Mouse (Mus musculus) MEL (cell line): ENCODE data around the gene Pidd1. TPM values are rescaled to one million over a fixed set of nuclear protein-coding genes. Genes with fewer than 3 reads are reported as not detected.

ENCODE experiments used
- DNase-seq: peaks from one replicate; pipeline ENCODE4 v3.0.0; 2011; ENCODE audit warnings: low read depth, low spot score
- H3K27ac ChIP-seq: 2 replicates; pipeline ENCODE4 v1.5.1; 2012; ENCODE audit warnings: low read depth, mild to moderate bottlenecking, control low read depth, low read length, moderate library complexity; ENCODE audit not compliant: control insufficient read depth
- H3K27me3 ChIP-seq, 2 experiments: fragments of 150-350 bp in 1 of 2; sonication (generic) in 1 of 2; 2 replicates each; pipeline ENCODE4 v1.6.1; 2012; ENCODE audit warnings: low read length in 2 of 2, mild to moderate bottlenecking in 2 of 2, improper control_type of control experiment in 1 of 2, moderate library complexity in 1 of 2; ENCODE audit not compliant: insufficient read depth in 2 of 2, control insufficient read depth in 1 of 2
- H3K36me3 ChIP-seq, 2 experiments: 2 replicates each; pipeline ENCODE4 v1.6.1; 2012 to 2014; ENCODE audit warnings: low read length in 2 of 2, improper control_type of control experiment in 1 of 2, inconsistent platforms in 1 of 2, mild to moderate bottlenecking in 1 of 2; ENCODE audit not compliant: insufficient read depth in 2 of 2, control insufficient read depth in 1 of 2
- H3K4me1 ChIP-seq, 2 experiments: fragments of 150-350 bp in 1 of 2; sonication (generic) in 1 of 2; 2 replicates each; pipeline ENCODE4 v1.6.1; 2012; ENCODE audit warnings: low read length in 2 of 2, improper control_type of control experiment in 1 of 2, mild to moderate bottlenecking in 1 of 2; ENCODE audit not compliant: insufficient read depth in 2 of 2, control insufficient read depth in 1 of 2
- H3K4me3 ChIP-seq, 2 experiments: fragments of 150-350 bp in 1 of 2; sonication (generic) in 1 of 2; 2 replicates each; pipeline ENCODE4 v1.5.1; 2012; ENCODE audit warnings: low read depth in 2 of 2, low read length in 2 of 2, mild to moderate bottlenecking in 2 of 2, moderate library complexity in 2 of 2, control low read depth in 1 of 2, improper control_type of control experiment in 1 of 2; ENCODE audit not compliant: control insufficient read depth in 1 of 2, insufficient read depth in 1 of 2
- H3K79me2 ChIP-seq: 2 replicates; pipeline ENCODE4 v1.6.1; 2012; ENCODE audit warnings: mild to moderate bottlenecking, low read length, moderate library complexity; ENCODE audit not compliant: control insufficient read depth, poor library complexity, insufficient read depth
- H3K9ac ChIP-seq: 2 replicates; pipeline ENCODE4 v1.6.1; 2012; ENCODE audit warnings: low read depth, mild to moderate bottlenecking, control low read depth, low read length, moderate library complexity; ENCODE audit not compliant: control insufficient read depth, poor library complexity, severe bottlenecking
- H3K9me3 ChIP-seq: fragments of 150-350 bp; sonication (generic); replicated peaks from 2 replicates; pipeline ENCODE4 v1.6.1; 2012; ENCODE audit warnings: mild to moderate bottlenecking, low read length, improper control_type of control experiment, moderate library complexity; ENCODE audit not compliant: insufficient read depth
- BHLHE40 ChIP-seq: IDR thresholded peaks from 2 replicates; pipeline ENCODE4 v1.6.1; 2012; ENCODE audit warnings: low read depth, mild to moderate bottlenecking, inconsistent platforms, low read length, improper control_type of control experiment, borderline replicate concordance
- CTCF ChIP-seq, 3 experiments: IDR thresholded peaks in 2 of 3; conservative IDR thresholded peaks in 1 of 3; 2 replicates each; pipeline ENCODE4 v1.5.1; 2011 to 2012; ENCODE audit warnings: low read length in 3 of 3, low read depth in 2 of 3, mild to moderate bottlenecking in 2 of 3, improper control_type of control experiment in 1 of 3, inconsistent platforms in 1 of 3, mixed read lengths in 1 of 3, moderate library complexity in 1 of 3; ENCODE audit not compliant: control insufficient read depth in 1 of 3, insufficient read depth in 1 of 3, poor library complexity in 1 of 3, severe bottlenecking in 1 of 3
- E2F4 ChIP-seq: IDR thresholded peaks from 2 replicates; pipeline ENCODE4 v1.6.1; 2011; ENCODE audit warnings: low read depth, low read length, improper control_type of control experiment, borderline replicate concordance
- EP300 ChIP-seq, 2 experiments: IDR thresholded peaks; 2 replicates each; pipeline ENCODE4 v1.6.1; 2011; ENCODE audit warnings: improper control_type of control experiment in 2 of 2, low read length in 2 of 2, low read depth in 1 of 2, mild to moderate bottlenecking in 1 of 2
- ETS1 ChIP-seq: IDR thresholded peaks from 2 replicates; pipeline ENCODE4 v1.6.1; 2012; ENCODE audit warnings: low read depth, mild to moderate bottlenecking, inconsistent platforms, low read length, improper control_type of control experiment, moderate library complexity
- GATA1 ChIP-seq: IDR thresholded peaks from 2 replicates; pipeline ENCODE4 v1.6.1; 2011; ENCODE audit warnings: low read depth, low read length, improper control_type of control experiment
- JUND ChIP-seq: IDR thresholded peaks from 2 replicates; pipeline ENCODE4 v1.6.1; 2011; ENCODE audit warnings: low read depth, mild to moderate bottlenecking, improper control_type of control experiment, low read length
- KAT2A ChIP-seq: conservative IDR thresholded peaks from 2 replicates; pipeline ENCODE4 v1.6.1; 2012; ENCODE audit warnings: low read depth, low read length, improper control_type of control experiment, inconsistent platforms
- MAX ChIP-seq: IDR thresholded peaks from 2 replicates; pipeline ENCODE4 v1.6.1; 2011; ENCODE audit warnings: low read length, improper control_type of control experiment
- MEF2A ChIP-seq: IDR thresholded peaks from 2 replicates; pipeline ENCODE4 v1.6.1; 2014; ENCODE audit warnings: low read depth, mild to moderate bottlenecking, inconsistent platforms, low read length, improper control_type of control experiment; ENCODE audit not compliant: poor library complexity, insufficient replicate concordance, severe bottlenecking; ENCODE audit errors: extremely low read depth
- MXI1 ChIP-seq: IDR thresholded peaks from 2 replicates; pipeline ENCODE4 v1.6.1; 2011; ENCODE audit warnings: mild to moderate bottlenecking, low read depth, low read length, improper control_type of control experiment
- MYB ChIP-seq: IDR thresholded peaks from 2 replicates; pipeline ENCODE4 v1.6.1; 2011; ENCODE audit warnings: mild to moderate bottlenecking, low read depth, low read length, improper control_type of control experiment
- MYC ChIP-seq: IDR thresholded peaks from 2 replicates; pipeline ENCODE4 v1.6.1; 2011; ENCODE audit warnings: low read depth, mild to moderate bottlenecking, low read length, improper control_type of control experiment, moderate library complexity
- NELFE ChIP-seq: IDR thresholded peaks from 2 replicates; pipeline ENCODE4 v1.6.1; 2011; ENCODE audit warnings: low read depth, low read length, improper control_type of control experiment
- NRF1 ChIP-seq: IDR thresholded peaks from 2 replicates; pipeline ENCODE4 v1.6.1; 2014; ENCODE audit warnings: low read depth, mild to moderate bottlenecking, inconsistent platforms, low read length, improper control_type of control experiment, moderate library complexity; ENCODE audit not compliant: poor library complexity, insufficient read depth, severe bottlenecking
- POLR2A ChIP-seq, 2 experiments: IDR thresholded peaks; 2 replicates each; pipeline ENCODE4 v1.6.1; 2011 to 2012; ENCODE audit warnings: low read length in 2 of 2, mild to moderate bottlenecking in 2 of 2, control low read depth in 1 of 2, improper control_type of control experiment in 1 of 2, low read depth in 1 of 2, moderate library complexity in 1 of 2; ENCODE audit not compliant: control insufficient read depth in 1 of 2, insufficient read depth in 1 of 2, poor library complexity in 1 of 2
- POLR2AphosphoS2 ChIP-seq: IDR thresholded peaks from 2 replicates; pipeline ENCODE4 v1.6.1; 2011; ENCODE audit warnings: low read length, improper control_type of control experiment
- RCOR1 ChIP-seq: IDR thresholded peaks from 2 replicates; pipeline ENCODE4 v1.6.1; 2012; ENCODE audit warnings: low read depth, mild to moderate bottlenecking, inconsistent platforms, low read length, improper control_type of control experiment
- SIN3A ChIP-seq: IDR thresholded peaks from 2 replicates; pipeline ENCODE4 v1.6.1; 2012; ENCODE audit warnings: low read length, improper control_type of control experiment, inconsistent platforms
- TAL1 ChIP-seq: IDR thresholded peaks from 2 replicates; pipeline ENCODE4 v1.6.1; 2012; ENCODE audit warnings: mild to moderate bottlenecking, inconsistent platforms, low read length, moderate library complexity, mixed read lengths
- TCF12 ChIP-seq: IDR thresholded peaks from 2 replicates; pipeline ENCODE4 v1.6.1; 2014; ENCODE audit warnings: low read depth, mild to moderate bottlenecking, inconsistent platforms, low read length, improper control_type of control experiment, moderate library complexity
- USF1 ChIP-seq: IDR thresholded peaks from 2 replicates; pipeline ENCODE4 v1.6.1; 2014; ENCODE audit warnings: low read depth, mild to moderate bottlenecking, inconsistent platforms, low read length, improper control_type of control experiment, moderate library complexity
- USF2 ChIP-seq, 2 experiments: IDR thresholded peaks; 2 replicates each; pipeline ENCODE4 v1.6.1; 2011 to 2012; ENCODE audit warnings: improper control_type of control experiment in 2 of 2, low read length in 2 of 2, borderline replicate concordance in 1 of 2, inconsistent platforms in 1 of 2, low read depth in 1 of 2, mild to moderate bottlenecking in 1 of 2; ENCODE audit not compliant: insufficient read depth in 1 of 2
- ZKSCAN1 ChIP-seq: IDR thresholded peaks from 2 replicates; pipeline ENCODE4 v1.6.1; 2012; ENCODE audit warnings: low read depth, mild to moderate bottlenecking, inconsistent platforms, low read length, improper control_type of control experiment, moderate library complexity
- ZMIZ1 ChIP-seq: IDR thresholded peaks from 2 replicates; pipeline ENCODE4 v1.6.1; 2012; ENCODE audit warnings: low read depth, mild to moderate bottlenecking, inconsistent platforms, low read length, improper control_type of control experiment, moderate library complexity
- polyA plus RNA-seq, 2 experiments: library from polyadenylated mRNA; stranded (reverse) in 1 of 2; unstranded in 1 of 2; fragments of >175 nt in 1 of 2; fragments of >200 nt in 1 of 2; gene quantifications; 2 replicates each; pipeline versions ENCODE4 v1.2.1 to v1.2.4; 2012; ENCODE audit warnings: low replicate concordance in 2 of 2, low read depth in 1 of 2; ENCODE audit not compliant: insufficient read length in 2 of 2, insufficient read depth in 1 of 2, missing spikeins in 1 of 2
- total RNA-seq: library from RNA; depleted of rRNA; stranded (reverse); fragments of 300-350 nt; gene quantifications from 2 replicates; pipeline ENCODE4 v1.2.3, GENCODE M21; 2012

Gene Pidd1
- total and polyA plus RNA-seq, 3 experiments = 6.4 to 27.2 TPM; not detected in 1

- Histone ChIP-seq H3K79me2 (peaks cover 18% of the 10 kb centered on the region), H3K9me3 (no peaks in the 10 kb centered on the region), H3K9ac (peak overlapping the region; percentile 88), H3K4me3 (peak overlapping the region; percentile 87 to 97), H3K27me3 (no peaks in the 10 kb centered on the region), H3K4me1 (peaks cover 8 to 29% of the 10 kb centered on the region in 2 experiments), H3K27ac (peak overlapping the region; percentile 92), H3K36me3 (peaks cover 0 to 12% of the 10 kb centered on the region in 2 experiments; a peak in 2 of 4 replicates)
- TF ChIP-seq EP300 (IDR thresholded peaks at IDR 0.05; ENCODE audit: low read depth in 1 of 2, low read length in 2 of 2) (peak; percentile 74 to 75), TAL1 (peak; percentile 78), USF2 (IDR thresholded peaks at IDR 0.05; ENCODE audit: borderline replicate concordance in 1 of 2, insufficient read depth in 1 of 2, low read depth in 1 of 2, low read length in 2 of 2) (no peak), GATA1 (peak; percentile 49), ETS1 (peak; percentile 93), E2F4 (no peak), ZMIZ1 (no peak), NRF1 (no peak), JUND (peak; percentile 94), TCF12 (peak; percentile 1; the same call in 1 of the 2 replicates), MYB (no peak), USF1 (no peak), SIN3A (peak; percentile 69), MYC (peak; percentile 85), RCOR1 (peak; percentile 40; the same call in 1 of the 2 replicates), MXI1 (peak; percentile 60), NELFE (peak; percentile 63), MAX (peak; percentile 73), POLR2A (IDR thresholded peaks at IDR 0.05; ENCODE audit: control insufficient read depth in 1 of 2, insufficient read depth in 1 of 2, low read depth in 1 of 2, low read length in 2 of 2, poor library complexity in 1 of 2) (peak in 1 of 2 experiments; percentile 64; a peak in 1 of 4 replicates), CTCF (IDR thresholded peaks at IDR 0.05 in 2 of 3, conservative IDR thresholded peaks at IDR 0.05 in 1 of 3; ENCODE audit: control insufficient read depth in 1 of 3, insufficient read depth in 1 of 3, low read depth in 2 of 3, low read length in 3 of 3, poor library complexity in 1 of 3, severe bottlenecking in 1 of 3) (peak; percentile 34 to 48 (median 40))
- DNase-seq = peak; percentile 95
Observed at GRCm38 (mm10) chr7:141468522-141469211, 24.8 kb upstream of the Pidd1 start.

- Histone ChIP-seq H3K9me3 (no peaks in the 10 kb centered on the region), H3K9ac (peak overlapping the region; percentile 88), H3K27me3 (no peaks in the 10 kb centered on the region), H3K79me2 (peaks cover 14% of the 10 kb centered on the region), H3K4me1 (peaks cover 5 to 25% of the 10 kb centered on the region in 2 experiments), H3K4me3 (peak overlapping the region; percentile 87 to 97), H3K27ac (peak overlapping the region; percentile 92)
- TF ChIP-seq NELFE (no peak), E2F4 (no peak), TAL1 (no peak), MEF2A (no peak), MXI1 (no peak; the same call in 1 of the 2 replicates), ZKSCAN1 (no peak), ETS1 (no peak), RCOR1 (no peak), MAX (no peak), KAT2A (no peak), BHLHE40 (no peak), USF2 (IDR thresholded peaks at IDR 0.05; ENCODE audit: borderline replicate concordance in 1 of 2, insufficient read depth in 1 of 2, low read depth in 1 of 2, low read length in 2 of 2) (no peak), MYC (no peak), USF1 (no peak), POLR2AphosphoS2 (no peak), TCF12 (no peak)
- TF ChIP-seq, all 39 proteins: peak for 0
- DNase-seq = peak; percentile 64
- H3K36me3 ChIP-seq = peaks cover 0 to 9% of the 10 kb centered on the region in 2 experiments; a peak in 2 of 4 replicates
Observed at GRCm38 (mm10) chr7:141468164-141468521, 24.3 kb upstream of the Pidd1 start.
